Mouse (Mus musculus) erythroblast, embryonic 14.5 days (primary cell): ENCODE measurements around the gene Tmem132c.

Experiments
- GATA1 ChIP-seq: IDR thresholded peaks from 2 replicates; pipeline ENCODE4 v1.6.1; 2012; ENCODE audit warnings: low read length, inconsistent platforms, mixed read lengths
- TAL1 ChIP-seq: IDR thresholded peaks from 3 replicates; pipeline ENCODE4 v1.6.1; 2012; ENCODE audit warnings: low read length, inconsistent platforms, mixed read lengths

DNA sequence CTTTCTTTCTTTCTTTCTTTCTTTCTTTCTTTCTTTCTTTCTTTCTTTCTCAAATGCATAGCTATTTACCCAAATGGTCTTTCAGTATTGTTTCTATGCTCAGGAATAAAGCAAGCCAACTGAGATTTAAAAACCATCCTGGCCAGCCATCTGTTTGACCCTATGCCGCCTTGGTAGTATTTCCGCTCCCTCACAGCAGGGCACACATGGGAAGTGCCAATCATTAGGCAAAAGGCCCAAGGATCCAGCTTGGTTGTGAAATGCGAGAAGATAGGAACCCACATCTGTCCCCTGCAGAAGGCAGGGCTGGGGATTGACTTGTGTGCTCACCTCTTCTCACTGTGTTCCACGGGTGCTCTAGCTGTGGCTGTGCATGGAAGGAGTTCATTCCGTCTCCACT lies 64.1 kb downstream of the Tmem132c start:
- no peak for TF ChIP-seq GATA1
- no peak for TF ChIP-seq TAL1
